Mouse (Mus musculus): ENCODE data around the gene Hoxa7. TPM values are rescaled to one million over a fixed set of nuclear protein-coding genes. Genes with fewer than 3 reads are reported as not detected.
A peak's percentile ranks its signal among the peaks of the same experiment; 100 is the strongest.

Gene Hoxa7
- total and polyA plus RNA-seq, 3 experiments: 15.3 to 30.3 (median 21.3) TPM

GRCm38 (mm10) chr6:52213119-52213986 is 8.3 kb downstream of the Hoxa7 start, which contains the start of the genes Hoxa3 and Gm28308:
Gene Hoxa3 (minus strand): TSS chr6:52213336.
Gene Gm28308 (minus strand): TSS chr6:52213339.
- peak; percentile 85 for DNase-seq

DNA sequence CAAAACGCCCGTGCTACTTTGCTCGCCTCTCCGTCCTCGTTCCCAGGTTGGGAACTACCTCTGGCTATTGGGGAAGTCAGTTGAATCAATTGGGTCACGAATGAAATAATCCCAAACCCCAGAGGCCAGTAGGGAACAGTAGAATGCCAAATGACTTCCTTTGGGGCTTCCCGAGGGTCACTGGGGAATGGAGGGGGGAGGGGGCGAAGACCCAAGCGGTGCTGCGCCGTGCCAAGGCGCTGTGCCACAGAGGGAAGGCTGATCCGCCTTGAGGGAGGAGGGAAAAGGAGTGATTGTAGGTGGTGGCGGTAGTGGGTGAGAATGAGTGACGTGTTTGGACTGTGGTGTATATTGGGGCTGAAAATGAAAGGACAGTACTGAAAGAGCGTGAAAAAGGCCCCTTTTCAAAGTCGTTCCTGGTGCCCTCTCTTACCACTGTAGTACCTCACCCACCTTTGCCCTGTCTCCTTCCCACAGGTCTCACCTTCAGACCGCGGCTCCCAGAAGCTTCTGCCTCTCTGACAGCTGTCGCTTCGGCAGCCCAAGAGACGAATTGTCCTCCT is 9.0 kb downstream of the Hoxa7 start:
- DNase-seq: peak; percentile 79

GRCm38 (mm10) chr6:52211961-52212360 is 9.7 kb downstream of the Hoxa7 start:
- peak; percentile 56 for DNase-seq

GRCm38 (mm10) chr6:52211170-52211935 is 10.3 kb downstream of the Hoxa7 start:
- DNase-seq: peak; percentile 90

DNA sequence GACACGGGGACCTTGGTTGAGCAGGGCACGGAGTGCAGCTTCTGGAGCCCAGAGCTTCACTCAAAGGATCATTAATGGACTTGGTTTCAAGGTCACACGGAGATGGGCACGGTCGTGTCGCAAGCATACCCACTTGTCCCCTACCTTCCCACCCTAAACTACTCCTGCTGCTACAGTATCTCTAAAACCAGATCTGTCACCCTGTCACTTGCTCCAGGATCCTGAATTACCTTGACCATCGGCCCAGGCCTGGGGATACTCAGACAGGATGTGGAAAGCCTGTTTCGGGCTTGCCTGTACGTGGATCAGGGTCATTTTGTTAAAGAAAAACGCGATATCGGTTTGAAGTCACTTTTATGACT is 12.0 kb downstream of the Hoxa7 start:
- no peak for DNase-seq

GRCm38 (mm10) chr6:52208868-52209684 is 12.6 kb downstream of the Hoxa7 start:
- peak; percentile 61 for DNase-seq

GRCm38 (mm10) chr6:52208072-52208867 is 13.4 kb downstream of the Hoxa7 start, which contains the start of gene Hoxa6:
Gene Hoxa6 (minus strand): TSS chr6:52208722.
- DNase-seq: peak; percentile 85

DNA sequence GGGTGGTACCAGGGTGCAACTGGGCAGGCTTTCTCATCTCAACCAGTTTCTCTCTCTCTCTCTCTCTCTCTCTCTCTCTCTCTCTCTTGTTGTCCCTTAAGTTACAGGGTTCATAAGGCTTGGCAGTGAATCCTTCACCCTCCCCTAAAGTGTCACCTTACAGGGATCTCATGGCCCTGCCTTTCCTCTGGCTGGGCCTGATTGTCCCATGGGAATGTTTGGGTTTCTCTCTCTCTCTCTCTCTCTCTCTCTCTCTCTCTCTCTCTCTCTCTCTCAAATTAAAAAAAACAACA is 14.0 kb downstream of the Hoxa7 start:
- no peak for DNase-seq

GRCm38 (mm10) chr6:52206882-52207683 is 14.6 kb downstream of the Hoxa7 start:
- DNase-seq: no peak

- DNase-seq: no peak
These were observed 15.7 kb downstream of the Hoxa7 start for GRCm38 (mm10) chr6:52205638-52206621.

GRCm38 (mm10) chr6:52205221-52205620 is 16.4 kb downstream of the Hoxa7 start:
- DNase-seq: no peak

DNA sequence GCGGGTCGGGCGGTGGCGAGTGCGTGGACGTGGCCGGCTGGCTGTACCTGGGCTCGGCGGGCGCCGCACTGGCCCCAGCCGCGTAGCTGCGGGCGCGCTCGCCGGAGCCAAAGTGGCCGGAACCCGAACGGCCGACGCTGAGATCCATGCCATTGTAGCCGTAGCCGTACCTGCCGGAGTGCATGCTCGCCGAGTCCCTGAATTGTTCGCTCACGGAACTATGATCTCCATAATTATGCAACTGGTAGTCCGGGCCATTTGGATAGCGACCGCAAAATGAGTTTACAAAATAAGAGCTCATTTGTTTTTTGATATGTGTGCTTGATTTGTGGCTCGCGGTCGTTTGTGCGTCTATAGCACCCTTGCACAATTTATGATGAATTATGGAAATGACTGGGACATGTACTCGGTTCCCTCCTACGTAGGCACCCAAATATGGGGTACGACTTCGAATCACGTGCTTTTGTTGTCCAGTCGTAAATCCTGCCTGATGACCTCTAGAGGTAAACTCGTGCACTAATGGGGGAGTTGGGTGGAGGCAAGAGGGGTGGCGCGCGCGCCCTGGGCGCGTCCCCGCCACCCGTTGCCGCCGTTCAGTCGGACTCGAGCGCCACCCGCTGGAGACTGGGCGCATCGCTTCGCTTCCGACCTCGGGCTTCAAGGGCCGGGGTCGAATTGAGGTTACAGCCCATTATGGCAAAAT is 17.5 kb downstream of the Hoxa7 start, which contains the start of gene Hoxa5:
Gene Hoxa5 (minus strand): TSS at position 538 of the 703 bp plus-strand sequence.
- peak; percentile 92 for DNase-seq

- DNase-seq: peak; percentile 76
These were observed 18.1 kb downstream of the Hoxa7 start for GRCm38 (mm10) chr6:52203371-52204049.

DNA sequence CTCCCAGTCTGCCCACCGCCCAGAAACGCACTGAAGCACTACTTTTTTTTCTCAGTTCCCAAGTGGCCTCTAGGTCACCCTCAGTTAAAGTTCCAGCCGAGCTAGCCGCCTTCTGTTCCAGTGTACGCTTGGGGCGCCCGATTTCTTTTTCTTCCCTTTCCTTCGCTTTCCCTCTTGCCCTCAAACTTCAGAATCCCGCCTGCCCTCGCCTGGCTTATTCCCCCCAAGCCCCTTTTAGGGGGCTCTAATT is 18.6 kb downstream of the Hoxa7 start:
- peak; percentile 73 for DNase-seq

GRCm38 (mm10) chr6:52202362-52203120 is 19.1 kb downstream of the Hoxa7 start:
- no peak for DNase-seq

DNA sequence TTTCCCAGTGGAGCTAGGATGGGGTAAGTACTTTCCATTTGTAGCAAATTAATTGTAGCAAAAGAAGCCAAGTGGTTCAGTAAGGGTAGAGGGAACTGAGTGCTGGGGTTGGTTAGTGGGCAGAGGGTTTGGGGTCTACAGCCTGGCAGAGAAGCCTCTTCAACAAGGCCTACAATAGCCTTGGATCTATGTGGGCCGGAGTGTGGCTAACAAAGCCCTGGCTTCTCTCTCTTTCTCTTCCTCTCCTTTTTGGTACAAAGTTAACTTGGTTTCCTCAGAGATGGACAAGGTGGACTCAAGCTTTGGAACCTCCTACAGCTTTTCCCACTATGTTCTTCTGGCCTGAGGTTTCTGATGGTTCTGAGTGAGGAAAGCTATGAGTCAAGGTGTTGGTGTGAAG is 20.4 kb downstream of the Hoxa7 start:
- no peak for DNase-seq

GRCm38 (mm10) chr6:52200751-52201250 is 20.9 kb downstream of the Hoxa7 start:
- DNase-seq: no peak
